Mouse (Mus musculus) kidney, postnatal 25 days (tissue): ENCODE measurements around the gene Mst1r.

Experiments used
- DNase-seq, 2 experiments: peaks; one replicate each; pipeline ENCODE4 v3.0.0; 2021; ENCODE audit warnings: mixed read lengths in 2 of 2

The Mst1r gene

DNA sequence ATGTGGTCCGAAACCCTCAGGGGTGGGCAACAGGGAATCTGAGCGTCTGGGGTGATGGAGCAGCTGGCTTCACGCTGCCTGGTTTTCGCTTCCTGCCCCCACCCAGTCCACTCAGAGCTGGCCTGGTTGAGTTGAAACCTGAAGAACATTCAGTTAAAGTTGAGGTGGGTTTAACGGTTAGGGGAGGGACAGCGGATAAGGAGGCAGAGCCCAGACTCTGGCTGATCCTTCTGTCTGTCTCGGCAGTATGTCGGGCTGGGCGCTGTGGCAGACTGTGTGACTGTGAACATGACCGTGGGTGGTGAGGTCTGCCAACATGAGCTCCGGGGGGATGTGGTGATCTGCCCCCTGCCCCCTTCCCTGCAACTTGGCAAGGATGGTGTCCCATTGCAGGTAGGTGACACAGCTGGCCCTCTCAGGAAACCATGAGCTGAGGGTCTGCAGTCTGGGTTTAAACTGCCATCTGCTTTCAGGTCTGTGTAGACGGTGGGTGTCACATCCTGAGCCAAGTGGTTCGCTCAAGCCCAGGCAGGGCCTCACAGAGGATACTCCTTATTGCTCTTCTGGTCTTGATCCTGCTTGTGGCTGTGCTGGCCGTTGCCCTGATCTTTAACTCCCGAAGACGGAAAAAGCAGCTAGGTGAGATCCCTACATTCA lies 8.2 kb downstream of the Mst1r start:
- DNase-seq = no peak

DNA sequence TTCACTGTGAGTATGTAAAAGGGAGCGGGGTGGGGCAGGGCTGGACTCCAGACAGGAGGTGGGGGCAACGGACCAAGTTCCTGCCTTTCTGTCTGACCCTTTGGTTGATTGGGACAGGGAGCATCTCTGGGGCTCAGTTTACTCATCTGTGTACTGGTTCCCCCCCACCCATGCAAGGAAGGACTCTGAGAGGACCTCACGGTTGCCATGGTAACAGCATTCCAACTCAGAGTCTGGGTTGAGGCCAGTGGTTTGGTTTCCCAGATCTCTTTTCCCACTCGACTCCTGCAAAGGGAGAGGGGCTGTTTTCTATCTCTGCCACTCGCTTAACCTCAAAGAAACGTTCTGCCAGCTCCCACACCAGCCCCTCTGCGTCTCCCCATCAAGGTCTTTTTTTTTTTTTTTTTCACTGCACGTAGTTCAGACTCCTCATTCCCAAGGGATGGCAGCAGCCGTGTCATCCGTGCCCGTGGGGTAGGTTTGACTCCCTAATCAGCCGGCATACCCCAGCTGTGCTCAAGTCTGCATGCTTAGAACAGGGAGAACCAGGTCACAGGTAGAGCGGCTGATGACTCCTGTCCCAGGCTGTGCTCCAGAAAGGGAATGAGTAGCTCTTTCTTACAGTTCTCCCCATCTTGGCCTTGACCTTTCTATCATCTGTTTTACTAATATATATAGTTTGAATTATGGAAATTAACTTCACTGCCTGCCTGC lies 11.4 kb downstream of the Mst1r start:
- no peak for DNase-seq

DNA sequence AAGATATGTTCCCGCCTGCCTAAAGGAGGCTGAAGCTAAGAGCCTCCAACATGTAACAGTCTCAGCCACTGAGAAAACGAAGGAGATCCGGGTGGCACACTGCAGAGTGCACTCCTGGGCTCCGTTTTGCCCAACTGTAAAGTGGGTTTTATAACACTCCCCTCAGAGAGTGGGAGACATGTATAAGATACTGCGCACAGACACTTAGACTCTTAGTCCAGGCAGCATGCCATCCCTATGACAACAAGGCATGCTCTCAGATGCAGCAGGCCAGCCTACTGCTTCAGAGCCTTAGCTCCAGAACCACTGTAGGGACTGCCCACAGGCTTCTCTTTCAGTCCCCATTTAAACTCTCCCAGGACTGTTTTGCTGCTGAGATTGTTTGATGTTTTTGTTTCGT lies 12.2 kb downstream of the Mst1r start:
- no peak for DNase-seq

DNA sequence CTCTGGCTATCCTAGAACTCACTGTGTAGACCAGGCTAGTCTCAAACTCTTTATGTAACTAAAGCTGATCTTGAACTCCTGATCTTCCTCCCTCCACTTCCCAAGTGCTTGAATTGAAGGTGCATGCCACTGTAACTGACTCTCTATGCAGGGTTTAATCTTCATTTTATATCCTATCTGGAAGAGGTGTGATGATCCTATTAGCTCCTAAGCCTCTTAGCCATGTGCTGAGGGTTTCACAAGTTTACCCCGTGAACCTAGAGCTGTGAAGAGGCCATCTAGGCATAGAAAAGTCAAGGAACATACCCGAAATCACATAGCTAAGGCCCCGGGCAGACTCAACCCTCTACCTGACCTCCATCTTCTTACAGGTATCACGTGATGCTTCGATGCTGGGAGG lies 12.8 kb downstream of the Mst1r start:
- no peak for DNase-seq

GRCm38 (mm10) chr9:107923021-107923420 lies 16.3 kb downstream of the Mst1r start:
- DNase-seq = peak; percentile 65 to 73

DNA sequence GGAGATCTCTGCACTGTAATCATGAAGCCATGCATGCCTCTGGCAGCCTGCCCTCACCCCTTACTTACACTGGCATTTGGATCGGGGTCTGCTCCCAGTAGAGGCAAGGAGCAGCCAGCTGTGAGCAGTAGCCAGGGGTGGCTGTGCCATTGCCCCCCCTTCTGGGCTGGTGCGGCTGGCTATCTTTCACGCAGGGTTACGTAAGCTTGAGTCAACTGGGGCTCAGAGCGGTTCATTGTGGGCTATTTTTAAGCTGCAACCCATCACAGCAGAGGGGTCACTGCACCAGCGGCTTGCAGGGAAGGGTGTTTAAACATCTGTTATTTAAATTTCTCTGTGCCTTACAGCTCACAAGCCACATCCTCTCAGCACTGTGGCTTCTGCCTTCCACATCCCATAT lies 17.3 kb downstream of the Mst1r start:
- no peak for DNase-seq

DNA sequence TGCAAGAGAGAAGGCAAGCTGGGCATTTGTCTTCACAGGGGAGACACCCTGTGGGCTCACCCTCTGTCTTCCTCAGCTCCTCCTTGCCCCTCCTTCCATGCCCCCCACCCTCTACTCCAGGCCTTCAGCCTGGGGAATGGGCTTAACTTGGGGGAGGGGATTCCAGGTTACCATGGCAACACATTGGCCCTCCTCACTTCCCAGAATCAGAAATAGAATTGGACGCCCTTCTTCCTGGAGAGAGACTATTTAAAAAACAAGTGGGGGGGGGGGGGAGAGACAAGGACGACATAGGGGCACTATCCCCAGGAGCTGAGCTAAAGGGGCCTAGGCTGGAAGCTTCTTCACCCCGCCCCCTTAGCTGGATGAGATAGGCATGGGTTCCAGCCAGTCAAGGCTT lies 18.6 kb downstream of the Mst1r start:
- DNase-seq = no peak

- no peak for DNase-seq
Observed at GRCm38 (mm10) chr9:107926920-107927420, 20.3 kb downstream of the Mst1r start.

DNA sequence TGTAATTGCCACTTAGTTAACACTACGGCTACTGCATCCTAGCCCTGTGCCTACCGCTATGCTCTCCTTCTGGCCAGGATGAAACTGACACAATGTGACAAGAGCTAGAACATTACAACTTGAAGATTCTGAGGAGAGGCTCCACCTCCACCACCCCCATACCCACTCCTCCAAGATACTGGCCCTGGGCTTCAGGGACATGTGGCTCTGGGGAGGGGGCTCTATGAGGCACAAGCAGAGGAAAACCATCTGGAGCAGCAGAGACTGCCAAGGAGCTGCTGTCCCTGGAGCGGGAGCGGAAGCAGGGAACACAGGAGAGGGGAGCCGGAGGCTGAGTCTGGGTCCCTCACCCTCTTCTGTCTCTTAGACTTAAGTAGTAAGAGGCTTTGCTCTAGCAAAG lies 21.1 kb downstream of the Mst1r start:
- DNase-seq = no peak

GRCm38 (mm10) chr9:107928169-107928568 lies 21.5 kb downstream of the Mst1r start, which contains the start of gene Actl11:
Gene Actl11 (plus strand): TSS chr9:107928469.
- DNase-seq = no peak

DNA sequence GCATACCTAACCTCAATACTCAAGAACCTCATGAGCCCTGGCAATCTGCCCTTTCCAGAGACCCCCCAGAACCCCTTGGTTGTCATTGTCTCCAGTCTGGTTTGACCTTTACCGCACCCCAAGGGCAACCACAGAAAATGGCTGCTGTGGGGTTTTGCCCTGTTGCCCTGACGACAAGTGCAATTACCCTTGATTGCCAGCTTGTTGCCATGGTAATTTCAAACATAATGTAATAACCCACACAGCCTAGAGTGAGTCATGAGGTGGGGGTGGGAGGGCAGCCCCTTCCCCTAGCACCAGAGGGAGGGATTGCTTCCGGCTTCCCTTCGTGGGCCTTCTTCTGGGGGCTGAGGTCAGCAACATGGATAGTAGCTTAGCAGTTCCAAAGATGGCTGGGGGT lies 25.5 kb downstream of the Mst1r start:
- DNase-seq = no peak

- DNase-seq = no peak
Observed at GRCm38 (mm10) chr9:107934146-107934545, 27.5 kb downstream of the Mst1r start.

DNA sequence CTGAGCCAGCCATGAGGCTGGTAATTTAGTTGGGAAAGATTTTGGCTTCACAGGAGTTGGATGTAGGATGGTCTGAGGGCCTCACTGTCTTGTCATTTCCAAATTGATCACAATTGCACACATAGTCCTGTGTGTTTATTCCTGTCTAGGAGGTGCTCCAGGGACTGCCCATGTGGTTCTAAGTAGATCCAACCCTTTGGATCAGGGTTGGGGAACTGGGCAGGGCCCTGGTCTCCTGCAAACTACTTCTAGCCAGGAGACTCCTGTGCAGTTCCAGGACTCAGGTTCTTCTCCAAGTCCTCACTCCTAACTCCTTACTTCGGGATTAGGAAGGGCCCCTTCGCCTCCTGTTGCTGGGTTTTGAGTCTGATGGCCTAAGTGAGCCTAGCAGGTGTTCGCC lies 28.7 kb downstream of the Mst1r start, which contains the start of gene Camkv:
Gene Camkv, plus strand, starts transcription at position 301 of the 400 bp plus-strand sequence.
- no peak for DNase-seq

- DNase-seq = no peak
Observed at GRCm38 (mm10) chr9:107935790-107936214, 29.1 kb downstream of the Mst1r start.

DNA sequence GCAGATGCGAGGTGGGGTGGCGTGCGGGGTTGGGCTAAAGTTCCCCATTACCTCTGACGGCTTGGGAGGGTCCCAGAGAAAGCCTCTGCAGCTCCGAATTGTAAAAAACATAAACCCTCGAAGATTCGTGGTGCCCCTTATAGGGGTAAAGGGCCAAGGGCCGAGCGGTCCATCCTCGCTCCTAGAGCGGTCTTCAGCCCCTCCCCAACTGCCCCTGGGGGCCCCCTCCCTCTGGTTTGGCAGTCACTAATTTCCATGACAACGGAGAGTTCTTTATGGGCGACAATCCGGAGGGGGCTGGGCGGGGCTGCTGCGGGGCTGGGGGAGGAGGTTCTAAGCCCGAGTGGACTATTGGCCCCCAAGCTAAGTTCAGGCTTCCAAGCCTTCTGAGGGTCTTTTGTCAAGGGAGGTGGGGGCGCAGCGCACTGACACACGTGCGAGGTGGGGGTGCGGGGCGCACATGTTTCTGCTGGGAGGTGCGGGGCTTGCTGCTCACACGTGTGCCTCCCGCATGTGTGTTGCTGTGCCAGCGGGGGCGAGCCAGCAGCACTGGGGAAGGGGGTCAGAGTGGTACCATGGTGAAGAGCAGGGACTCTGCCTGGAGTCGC lies 29.6 kb downstream of the Mst1r start:
- DNase-seq = no peak

DNA sequence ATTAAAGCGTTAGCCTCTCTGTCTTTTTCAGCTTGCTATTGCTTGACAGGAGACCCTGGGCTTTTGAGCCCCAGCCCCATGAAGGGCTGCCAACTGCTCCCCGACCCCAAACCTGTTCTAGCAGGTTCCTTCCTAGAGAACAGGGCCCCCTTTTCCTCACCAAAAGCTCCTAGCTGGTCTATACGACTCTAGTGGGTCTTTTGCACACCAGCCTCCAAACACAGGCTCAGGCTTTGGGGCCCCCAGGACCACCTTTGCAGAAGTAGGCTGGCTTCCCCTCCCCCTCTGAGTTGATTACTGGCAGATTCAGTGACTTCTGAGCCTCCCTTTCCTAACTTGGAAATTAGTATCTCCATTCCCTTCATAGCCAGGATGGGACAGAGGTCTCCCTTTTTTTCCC lies 30.2 kb downstream of the Mst1r start:
- no peak for DNase-seq

- DNase-seq = no peak
Observed at GRCm38 (mm10) chr9:107947241-107948194, 40.8 kb downstream of the Mst1r start.

GRCm38 (mm10) chr9:107949184-107949921 lies 42.7 kb downstream of the Mst1r start:
- no peak for DNase-seq

DNA sequence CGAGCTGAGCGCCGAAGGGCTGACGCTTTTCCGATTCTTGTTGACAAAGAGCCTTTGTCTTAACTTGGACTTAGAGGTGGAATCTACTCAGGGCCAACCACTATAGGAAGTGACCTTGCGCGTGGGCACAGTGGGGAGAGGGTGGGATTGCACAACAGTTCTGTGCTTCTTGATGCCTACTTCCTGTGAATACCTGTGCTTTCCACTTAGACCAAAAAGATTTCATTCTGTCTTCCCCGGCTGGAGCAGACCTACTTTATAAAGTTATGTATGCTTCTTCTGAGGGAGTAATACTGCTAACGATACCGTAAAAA lies 43.2 kb downstream of the Mst1r start, which contains the start of gene Traip:
Gene Traip, plus strand, starts transcription at position 215 of the 314 bp plus-strand sequence.
- DNase-seq = no peak

- peak; percentile 96 to 97 for DNase-seq
Observed at GRCm38 (mm10) chr9:107950460-107951355, 44.0 kb downstream of the Mst1r start.
